Comparison of ENCODE assay signal across 8 mouse cellular contexts in genomic region chr12:49382565-49383520, GRCm38 (mm10). TPM values are rescaled to one million over a fixed set of nuclear protein-coding genes. Genes with fewer than 3 reads are reported as not detected.
DNase-seq lines count a peak whose midpoint lies in the region; ATAC-seq and TF ChIP-seq lines count a peak whose summit lies in the region.

Gene Foxg1, plus strand, starts transcription at chr12:49382660.

- WGBS in lung, embryonic 14.5 days: under 1% methylated on average over 56 of the region's 61 CpGs
- 1% methylated on average over 32 of the region's 61 CpGs for WGBS in embryonic facial prominence, embryonic 14.5 days
- WGBS in midbrain, embryonic 13.5 days: under 1% methylated on average over 48 of the region's 61 CpGs

- no peak for TF ChIP-seq CTCF in lung, embryonic 14.5 days (IDR thresholded peaks at IDR 0.05; ENCODE audit: low read depth)
- no peak for TF ChIP-seq CTCF in layer of hippocampus, adult 2 months (conservative IDR thresholded peaks at IDR 0.05)

- peak within 1 kb of the TSS; percentile 38 for H3K4me3 ChIP-seq in lung, embryonic 14.5 days (ENCODE audit: low read depth, low read length)
- H3K4me3 ChIP-seq in embryonic facial prominence, embryonic 14.5 days (ENCODE audit: low read depth, low read length): peak within 1 kb of the TSS; percentile 41
- H3K4me3 ChIP-seq in layer of hippocampus, adult 2 months: peak within 1 kb of the TSS; percentile 89
- peak within 1 kb of the TSS; percentile 33 for H3K4me3 ChIP-seq in midbrain, embryonic 13.5 days (replicated peaks)

- no peaks in the 10 kb centered on the region for H3K9me3 ChIP-seq in lung, embryonic 14.5 days (ENCODE audit: low read depth, low read length)
- no peaks in the 10 kb centered on the region for H3K9me3 ChIP-seq in embryonic facial prominence, embryonic 14.5 days (ENCODE audit: control insufficient read depth, low read length)
- H3K9me3 ChIP-seq in midbrain, embryonic 13.5 days: no peaks in the 10 kb centered on the region

- no peaks in the 10 kb centered on the region for H3K36me3 ChIP-seq in lung, embryonic 14.5 days (ENCODE audit: insufficient read depth)
- no peaks in the 10 kb centered on the region for H3K36me3 ChIP-seq in embryonic facial prominence, embryonic 14.5 days (ENCODE audit: control insufficient read depth, insufficient read depth, low read length)
- H3K36me3 ChIP-seq in midbrain, embryonic 13.5 days: no peaks in the 10 kb centered on the region

- peak; percentile 64 for ATAC-seq in lung, embryonic 14.5 days (ENCODE audit: insufficient read depth)
- peak; percentile 23 for ATAC-seq in embryonic facial prominence, embryonic 14.5 days (ENCODE audit: low read depth)
- peak; percentile 37 for ATAC-seq in midbrain, embryonic 13.5 days
- no peak for ATAC-seq in CD4-positive, CD25-positive, alpha-beta regulatory T cell, adult 4 months
- ATAC-seq in cerebellum, adult (ENCODE audit: insufficient number of reproducible peaks, low FRiP score, low TSS enrichment): no peak

- peak within 1 kb of the TSS; percentile 58 for H3K4me2 ChIP-seq in lung, embryonic 14.5 days
- peak within 1 kb of the TSS; percentile 55 for H3K4me2 ChIP-seq in embryonic facial prominence, embryonic 14.5 days (ENCODE audit: low read depth, low read length)
- H3K4me2 ChIP-seq in midbrain, embryonic 13.5 days (replicated peaks): peak within 1 kb of the TSS; percentile 48

- peak; percentile 18 for DNase-seq in lung, embryonic 14.5 days
- DNase-seq in lung, postnatal 4 days: no peak
- no peak for DNase-seq in embryonic facial prominence, embryonic 14.5 days (ENCODE audit: low spot score)
- DNase-seq in layer of hippocampus, adult 2 months (ENCODE audit: low spot score in 2 of 2): no peak
- no peak for DNase-seq in heart, adult 11 months

- peaks cover 4% of the 10 kb centered on the region; the same call in 1 of the 2 replicates for H3K4me1 ChIP-seq in lung, embryonic 14.5 days (ENCODE audit: insufficient read depth)
- 0 out of 2 replicates have a peak, but pooled peaks cover 6% of the 10 kb centered on the region for H3K4me1 ChIP-seq in embryonic facial prominence, embryonic 14.5 days (ENCODE audit: control insufficient read depth, insufficient read depth, low read length)
- peaks cover 11% of the 10 kb centered on the region; the same call in 1 of the 2 replicates for H3K4me1 ChIP-seq in midbrain, embryonic 13.5 days (replicated peaks)

- H3K9ac ChIP-seq in lung, embryonic 14.5 days: no peak within 1 kb of the TSS
- peak within 1 kb of the TSS; percentile 56 for H3K9ac ChIP-seq in embryonic facial prominence, embryonic 14.5 days (ENCODE audit: low read depth, low read length)
- H3K9ac ChIP-seq in midbrain, embryonic 13.5 days (replicated peaks): 0 out of 2 replicates have a peak within 1 kb of the TSS, but pooled peaks have one; percentile 24

- no peak within 1 kb of the TSS for H3K27ac ChIP-seq in lung, embryonic 14.5 days (ENCODE audit: low read depth)
- no peak within 1 kb of the TSS for H3K27ac ChIP-seq in embryonic facial prominence, embryonic 14.5 days (replicated peaks; ENCODE audit: low read depth, low read length)
- H3K27ac ChIP-seq in layer of hippocampus, adult 2 months: peak within 1 kb of the TSS; percentile 100
- H3K27ac ChIP-seq in midbrain, embryonic 13.5 days: peak within 1 kb of the TSS; percentile 19; the same call in 1 of the 2 replicates

- H3K27me3 ChIP-seq in lung, embryonic 14.5 days (ENCODE audit: insufficient read depth, low read length): peaks cover 92% of the 10 kb centered on the region
- H3K27me3 ChIP-seq in embryonic facial prominence, embryonic 14.5 days (replicated peaks; ENCODE audit: control insufficient read depth, insufficient read depth, low read length): peaks cover 90% of the 10 kb centered on the region
- peaks cover 85% of the 10 kb centered on the region for H3K27me3 ChIP-seq in midbrain, embryonic 13.5 days

RNA-seq across cellular contexts. Expression of gene Foxg1, which starts in this region (rescaled TPM):
- 0.09 TPM in 1 of 2 replicates, not detected in the other for polyA plus RNA-seq in lung, embryonic 14.5 days (2014; fragmentation: Nextera tagmentation; extraction: Ambion mirVana)
- 0.81 and 1.4 TPM in 2 replicates for polyA plus RNA-seq in embryonic facial prominence, embryonic 14.5 days (2014; fragmentation: Nextera tagmentation; extraction: Ambion mirVana)
- 100 to 1,000 TPM; 149 to 167 TPM for total RNA-seq in layer of hippocampus, adult 2 months (2021)
- polyA plus RNA-seq in midbrain, embryonic 13.5 days (2015; fragmentation: Nextera tagmentation; extraction: Ambion mirVana): 0.63 and 6.4 TPM in 2 replicates
- polyA plus RNA-seq in CD4-positive, CD25-positive, alpha-beta regulatory T cell, adult 4 months (2017; shearing (Covaris generic)): not detected

Comparison
In these comparisons a context has a peak if more than half of its experiments do, and no peak if none do; other contexts are left out.
1. Peak in DNase-seq, ATAC-seq, H3K4me3 ChIP-seq and H3K4me2 ChIP-seq in lung, embryonic 14.5 days; RNA of the gene not detected or under 1 TPM.
2. ATAC-seq: peak in embryonic facial prominence, embryonic 14.5 days (single experiment) and midbrain, embryonic 13.5 days (single experiment); none in CD4-positive, CD25-positive, alpha-beta regulatory T cell, adult 4 months (single experiment) and cerebellum, adult (single experiment).
3. H3K27ac ChIP-seq: peak in layer of hippocampus, adult 2 months (single experiment) and midbrain, embryonic 13.5 days (single experiment); none in lung, embryonic 14.5 days (single experiment) and embryonic facial prominence, embryonic 14.5 days (single experiment).
4. H3K4me3 ChIP-seq: peak in every context shown above with its lines; median percentile 89 in layer of hippocampus, adult 2 months; 41 in embryonic facial prominence, embryonic 14.5 days; 38 in lung, embryonic 14.5 days; 33 in midbrain, embryonic 13.5 days.
5. Peak in every context shown above with its lines, with median percentiles within 50 percentile points of each other: H3K4me2 ChIP-seq.